Mouse (Mus musculus) heart, embryonic 11.5 days (tissue): ENCODE data around the gene Brd2. TPM values are rescaled to one million over a fixed set of nuclear protein-coding genes. Genes with fewer than 3 reads are reported as not detected.
A peak's percentile ranks its signal among the peaks of the same experiment; 100 is the strongest.

Experiments
- ATAC-seq: fragments of 200-750 bp; cut with Nextera tagmentation; replicated peaks from 2 replicates; pipeline ENCODE4 v1.8.0; 2017; ENCODE audit warnings: moderate library complexity; ENCODE audit not compliant: insufficient number of reproducible peaks, low FRiP score, low TSS enrichment
- H3K27ac ChIP-seq: fragments of 300-500 bp; sonication (generic); 2 replicates; pipeline ENCODE4 v1.5.1; 2014; ENCODE audit warnings: mild to moderate bottlenecking, low read depth, low read length
- H3K27me3 ChIP-seq: fragments of 300-500 bp; sonication (generic); 2 replicates; pipeline ENCODE4 v1.6.1; 2014; ENCODE audit warnings: mild to moderate bottlenecking, low read length, mixed read lengths; ENCODE audit not compliant: control insufficient read depth, insufficient read depth
- H3K36me3 ChIP-seq: fragments of 300-500 bp; sonication (generic); 2 replicates; pipeline ENCODE4 v1.6.1; 2014; ENCODE audit warnings: mild to moderate bottlenecking, low read length, moderate library complexity, mixed read lengths; ENCODE audit not compliant: control insufficient read depth, insufficient read depth
- H3K4me1 ChIP-seq: fragments of 300-500 bp; sonication (generic); 2 replicates; pipeline ENCODE4 v1.6.1; 2014; ENCODE audit warnings: low read length; ENCODE audit not compliant: control insufficient read depth, insufficient read depth
- H3K4me2 ChIP-seq: fragments of 300-500 bp; sonication (generic); 2 replicates; pipeline ENCODE4 v1.6.1; 2014; ENCODE audit warnings: mild to moderate bottlenecking, moderate library complexity
- H3K4me3 ChIP-seq: fragments of 300-500 bp; sonication (generic); 2 replicates; pipeline ENCODE4 v1.5.1; 2014; ENCODE audit warnings: low read depth, low read length
- H3K9ac ChIP-seq: fragments of 300-500 bp; sonication (generic); 2 replicates; pipeline ENCODE4 v1.6.1; 2014; ENCODE audit warnings: mild to moderate bottlenecking, low read depth, low read length, moderate library complexity
- H3K9me3 ChIP-seq: fragments of 300-500 bp; sonication (generic); replicated peaks from 2 replicates; pipeline ENCODE4 v1.6.1; 2016; ENCODE audit warnings: low read length; ENCODE audit not compliant: control insufficient read depth
- WGBS: fragments of 180-500 bp; shearing (Covaris S2); extraction: QIAGEN DNeasy Blood & Tissue Kit; methylation state at CpG from one replicate; pipeline ENCODE4 v1.1.7; 2014; ENCODE audit not compliant: insufficient replicate concordance; 5-methylcytosine and 5-hydroxymethylcytosine counted together
- polyA plus RNA-seq: library from polyadenylated mRNA; unstranded; fragments of >200 nt; fragmentation: Nextera tagmentation; extraction: Ambion mirVana; gene quantifications from 2 replicates; pipeline ENCODE4 v1.2.1, GENCODE M21; 2014

The Brd2 gene
- polyA plus RNA-seq, 1 experiment from 2014 or later, result 105 TPM

DNA sequence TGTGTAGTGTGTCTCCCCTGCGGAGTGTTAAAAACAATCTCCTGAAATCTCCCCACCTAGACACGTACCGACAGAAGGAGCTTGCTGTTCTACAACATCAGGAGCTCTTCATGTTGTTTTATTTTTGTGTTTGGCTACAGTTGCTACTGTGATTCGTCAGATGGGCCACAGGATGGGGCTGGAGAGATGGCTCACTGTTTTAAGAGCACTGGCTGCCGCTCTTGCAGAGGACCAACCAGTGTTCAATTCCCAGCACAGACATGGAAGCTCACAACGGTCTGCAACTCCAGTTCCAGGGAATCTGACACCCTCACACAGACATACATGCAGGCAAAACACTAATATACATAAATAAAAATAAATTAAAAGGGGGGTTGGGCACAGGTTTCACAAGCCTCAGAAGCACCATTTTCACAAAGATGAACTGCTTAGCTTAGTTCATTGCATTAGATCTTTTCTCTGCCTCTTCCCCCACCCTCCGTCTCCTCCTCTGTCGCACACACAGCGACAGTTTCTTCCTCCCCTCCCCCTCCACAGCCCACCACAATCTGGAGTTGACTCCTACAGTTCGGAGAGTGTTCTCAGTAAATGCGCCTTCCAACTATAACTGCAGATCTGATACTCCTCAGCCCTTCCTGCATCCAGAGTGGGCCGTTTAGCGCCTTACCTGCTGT is 6.0 kb upstream of the Brd2 start:
- WGBS, result 22% methylated on average over 13 of the region's 13 CpGs
- no peak overlapping the region for H3K4me3 ChIP-seq
- H3K4me1 ChIP-seq, result peaks cover 11% of the 10 kb centered on the region
- no peaks in the 10 kb centered on the region for H3K9me3 ChIP-seq
- H3K27ac ChIP-seq, result no peak overlapping the region
- H3K27me3 ChIP-seq, result peaks cover 2% of the 10 kb centered on the region; the same call in 1 of the 2 replicates
- H3K9ac ChIP-seq, result no peak overlapping the region
- peak overlapping the region; percentile 19; the same call in 1 of the 2 replicates for H3K4me2 ChIP-seq
- H3K36me3 ChIP-seq, result no peaks in the 10 kb centered on the region
- ATAC-seq, result no peak

DNA sequence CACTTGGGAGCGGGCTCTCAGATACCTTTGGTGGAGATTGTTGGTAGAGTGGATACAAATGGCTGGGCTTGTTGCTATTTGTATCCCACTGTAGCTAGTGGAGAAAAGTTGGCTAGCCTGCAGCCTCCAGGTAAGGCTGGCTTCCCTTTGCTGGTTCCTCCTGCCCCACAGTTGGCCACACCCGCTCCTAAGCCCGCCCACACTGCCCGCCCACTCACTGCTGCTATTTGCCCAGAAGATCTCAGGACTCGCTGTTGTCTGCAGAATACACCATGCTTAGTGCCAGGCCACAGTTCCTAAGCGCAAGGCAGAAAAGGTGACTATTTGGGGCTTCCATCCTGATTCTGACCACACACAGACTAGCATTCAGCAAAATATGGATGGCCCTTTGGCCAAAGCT is 5.0 kb upstream of the Brd2 start:
- H3K36me3 ChIP-seq, result no peaks in the 10 kb centered on the region
- H3K27ac ChIP-seq, result no peak overlapping the region
- peaks cover 11% of the 10 kb centered on the region for H3K4me1 ChIP-seq
- ATAC-seq, result no peak
- 22% methylated on average over 6 of the region's 6 CpGs for WGBS
- H3K4me2 ChIP-seq, result no peak overlapping the region
- no peak overlapping the region for H3K4me3 ChIP-seq
- H3K9ac ChIP-seq, result no peak overlapping the region
- peaks cover 2% of the 10 kb centered on the region; the same call in 1 of the 2 replicates for H3K27me3 ChIP-seq
- H3K9me3 ChIP-seq, result no peaks in the 10 kb centered on the region

DNA sequence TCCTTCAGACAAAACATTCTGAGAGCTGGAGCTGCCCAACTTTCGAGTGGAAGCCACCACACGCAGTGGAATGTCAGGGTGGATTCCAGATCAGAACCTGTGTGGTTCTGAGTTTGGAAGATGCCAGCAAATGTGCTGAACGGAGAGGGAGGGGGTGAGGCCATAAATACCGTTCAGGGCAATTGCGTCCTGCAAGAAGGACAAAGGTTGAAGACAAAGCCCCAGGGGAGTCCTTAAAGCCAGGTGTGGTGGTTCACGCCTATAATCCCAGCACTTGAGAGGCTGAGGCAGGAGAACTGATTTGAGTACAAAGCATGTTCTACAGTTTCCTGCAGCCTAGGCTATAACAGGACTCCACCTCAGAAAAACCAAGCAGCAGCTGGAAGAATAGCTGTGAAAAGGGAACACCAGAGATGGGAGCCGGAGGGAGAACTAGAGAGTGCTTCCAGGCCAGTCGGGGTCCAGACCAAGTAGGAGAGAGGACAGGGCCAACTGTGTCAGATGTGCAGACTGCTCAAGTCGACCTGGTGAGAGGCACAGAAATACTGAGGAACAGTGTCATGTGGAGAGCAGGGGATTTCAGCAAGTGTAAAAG is 4.5 kb upstream of the Brd2 start:
- peaks cover 11% of the 10 kb centered on the region for H3K4me1 ChIP-seq

GRCm38 (mm10) chr17:34124649-34125048 is 2.2 kb upstream of the Brd2 start:
- Histone ChIP-seq H3K36me3 (no peaks in the 10 kb centered on the region), H3K4me2 (no peak overlapping the region), H3K9ac (no peak overlapping the region), H3K27ac (no peak overlapping the region), H3K9me3 (no peaks in the 10 kb centered on the region), H3K4me1 (peaks cover 11% of the 10 kb centered on the region), H3K4me3 (no peak overlapping the region), H3K27me3 (peaks cover 2% of the 10 kb centered on the region; the same call in 1 of the 2 replicates)
- WGBS, result 65% methylated on average over 6 of the region's 6 CpGs
- ATAC-seq, result no peak

More for the DNA sequence above, 4.5 kb upstream of the Brd2 start:
- H3K36me3 ChIP-seq, result no peaks in the 10 kb centered on the region
- no peak for ATAC-seq
- no peak overlapping the region for H3K4me3 ChIP-seq
- 62% methylated on average over 9 of the region's 9 CpGs for WGBS
- H3K9ac ChIP-seq, result no peak overlapping the region
- H3K27ac ChIP-seq, result no peak overlapping the region
- H3K4me2 ChIP-seq, result no peak overlapping the region
- no peaks in the 10 kb centered on the region for H3K9me3 ChIP-seq
- peaks cover 2% of the 10 kb centered on the region; the same call in 1 of the 2 replicates for H3K27me3 ChIP-seq

GRCm38 (mm10) chr17:34123518-34123917 is 1.1 kb upstream of the Brd2 start:
- Histone ChIP-seq H3K9ac (peak overlapping the region; percentile 99), H3K4me1 (peaks cover 11% of the 10 kb centered on the region), H3K4me2 (peak overlapping the region; percentile 98), H3K9me3 (no peaks in the 10 kb centered on the region), H3K27ac (peak overlapping the region; percentile 100), H3K27me3 (no peaks in the 10 kb centered on the region), H3K4me3 (peak overlapping the region; percentile 99), H3K36me3 (peaks cover 5% of the 10 kb centered on the region; the same call in 1 of the 2 replicates)
- ATAC-seq, result no peak
- WGBS, result 5% methylated on average over 2 of the region's 2 CpGs

- ATAC-seq, result no peak
- Histone ChIP-seq H3K4me3 (peak overlapping the region; percentile 99), H3K27me3 (no peaks in the 10 kb centered on the region), H3K9me3 (no peaks in the 10 kb centered on the region), H3K4me2 (peak overlapping the region; percentile 98), H3K9ac (peak overlapping the region; percentile 99), H3K4me1 (peaks cover 11% of the 10 kb centered on the region), H3K36me3 (peaks cover 7% of the 10 kb centered on the region; the same call in 1 of the 2 replicates), H3K27ac (peak overlapping the region; percentile 100)
- 2% methylated on average over 7 of the region's 7 CpGs for WGBS
Measured at GRCm38 (mm10) chr17:34123111-34123510, 677 bp upstream of the Brd2 start.

DNA sequence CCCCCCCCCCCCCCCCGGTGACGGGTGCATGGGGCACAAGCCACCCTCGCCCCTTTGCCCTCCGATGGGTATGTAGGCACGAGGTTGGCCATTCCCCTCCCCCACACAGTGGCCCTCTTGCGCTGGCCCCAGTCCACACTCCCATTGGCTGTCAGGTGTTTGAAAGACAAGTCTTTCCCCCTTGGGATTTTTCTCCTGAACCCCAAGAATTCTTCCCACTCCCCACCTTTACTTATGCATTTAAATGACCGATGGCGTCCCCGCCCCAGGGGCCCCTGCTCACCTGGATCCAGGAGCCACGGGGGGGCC is 601 bp downstream of the Brd2 start:
- H3K4me3 ChIP-seq, result peak overlapping the region; percentile 99
- no peaks in the 10 kb centered on the region for H3K9me3 ChIP-seq
- H3K27ac ChIP-seq, result peak overlapping the region; percentile 100
- H3K4me1 ChIP-seq, result peaks cover 10% of the 10 kb centered on the region
- H3K36me3 ChIP-seq, result peaks cover 9% of the 10 kb centered on the region
- H3K9ac ChIP-seq, result peak overlapping the region; percentile 99
- WGBS, result 3% methylated on average over 8 of the region's 10 CpGs
- peak overlapping the region; percentile 98 for H3K4me2 ChIP-seq
- H3K27me3 ChIP-seq, result no peaks in the 10 kb centered on the region
- no peak for ATAC-seq

GRCm38 (mm10) chr17:34121172-34121878 is 1.1 kb downstream of the Brd2 start:
- no peaks in the 10 kb centered on the region for H3K27me3 ChIP-seq
- H3K9ac ChIP-seq, result peak overlapping the region; percentile 99
- peak overlapping the region; percentile 100 for H3K27ac ChIP-seq
- peak; percentile 12 for ATAC-seq
- no peaks in the 10 kb centered on the region for H3K9me3 ChIP-seq
- H3K4me3 ChIP-seq, result peak overlapping the region; percentile 99
- peaks cover 16% of the 10 kb centered on the region for H3K4me1 ChIP-seq
- peak overlapping the region; percentile 98 for H3K4me2 ChIP-seq
- WGBS, result under 1% methylated on average over 32 of the region's 35 CpGs
- peaks cover 14% of the 10 kb centered on the region for H3K36me3 ChIP-seq
